Mouse (Mus musculus): Measurements from ENCODE around the gene Bmpr1b. TPM values are rescaled to one million over a fixed set of nuclear protein-coding genes. Genes with fewer than 3 reads are reported as not detected.

Gene Bmpr1b
- polyA plus RNA-seq, 1 experiment: 0.34 TPM

GRCm38 (mm10) chr3:141943317-141943742 is 225.9 kb downstream of the Bmpr1b start:
- no peaks in the 10 kb centered on the region for H3K79me3 ChIP-seq (ENCODE audit: low read depth)
- H3K4me3 ChIP-seq (ENCODE audit: insufficient read depth, poor library complexity, severe bottlenecking): no peak overlapping the region
- no peak overlapping the region for H3ac ChIP-seq (ENCODE audit: control insufficient read depth, insufficient read length, low read depth)
- H3K36me3 ChIP-seq (ENCODE audit: control insufficient read depth, insufficient read depth): no peaks in the 10 kb centered on the region
- no peaks in the 10 kb centered on the region for H3K27me3 ChIP-seq (ENCODE audit: control insufficient read depth, insufficient read depth, insufficient read length)
- H3K79me2 ChIP-seq (ENCODE audit: control insufficient read depth, insufficient read depth): no peaks in the 10 kb centered on the region
- TF ChIP-seq MYOD1 (IDR thresholded peaks at IDR 0.05; ENCODE audit: control insufficient read depth, insufficient read length, low read depth) (no peak), CTCF (IDR thresholded peaks at IDR 0.05; ENCODE audit: control insufficient read depth, insufficient read depth, insufficient read length) (no peak), MAX (IDR thresholded peaks at IDR 0.05) (no peak), FOSL1 (IDR thresholded peaks at IDR 0.05; ENCODE audit: insufficient read depth, low read length, poor library complexity, severe bottlenecking) (no peak), MYOG (IDR thresholded peaks at IDR 0.05; ENCODE audit: control insufficient read depth, extremely low read depth, insufficient read length) (no peak), USF1 (IDR thresholded peaks at IDR 0.05; ENCODE audit: low read depth) (no peak), CEBPB (IDR thresholded peaks at IDR 0.05; ENCODE audit: low read depth) (no peak)

DNA sequence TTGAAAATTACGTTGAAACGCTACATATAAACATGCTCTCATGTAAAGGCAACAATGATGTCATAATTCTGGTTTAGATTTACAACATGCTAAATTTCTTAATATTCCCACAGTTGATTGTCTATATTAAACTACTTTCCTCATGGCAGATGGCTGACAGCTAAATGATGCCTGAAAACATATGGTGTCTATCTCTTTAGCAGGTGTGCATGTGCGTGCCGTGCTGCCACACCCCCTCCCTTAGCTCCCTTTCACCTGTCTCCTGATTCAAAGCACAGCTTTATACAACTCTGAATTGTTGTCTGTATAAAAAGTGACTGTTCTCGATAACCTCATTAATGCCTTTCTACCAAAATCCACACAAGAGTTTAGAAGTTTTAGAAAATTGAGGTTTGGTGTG is 229.0 kb downstream of the Bmpr1b start:
- no peak overlapping the region for H3K4me3 ChIP-seq (ENCODE audit: insufficient read depth, poor library complexity, severe bottlenecking)
- H3ac ChIP-seq (ENCODE audit: control insufficient read depth, insufficient read length, low read depth): no peak overlapping the region
- no peaks in the 10 kb centered on the region for H3K79me2 ChIP-seq (ENCODE audit: control insufficient read depth, insufficient read depth)
- H3K27me3 ChIP-seq (ENCODE audit: control insufficient read depth, insufficient read depth, insufficient read length): no peaks in the 10 kb centered on the region
- H3K36me3 ChIP-seq (ENCODE audit: control insufficient read depth, insufficient read depth): no peaks in the 10 kb centered on the region
- TF ChIP-seq CEBPB (IDR thresholded peaks at IDR 0.05; ENCODE audit: low read depth) (no peak), MYOD1 (IDR thresholded peaks at IDR 0.05; ENCODE audit: control insufficient read depth, insufficient read length, low read depth) (no peak), MAX (IDR thresholded peaks at IDR 0.05) (no peak), CTCF (IDR thresholded peaks at IDR 0.05; ENCODE audit: control insufficient read depth, insufficient read depth, insufficient read length) (no peak), USF1 (IDR thresholded peaks at IDR 0.05; ENCODE audit: low read depth) (no peak), FOSL1 (IDR thresholded peaks at IDR 0.05; ENCODE audit: insufficient read depth, low read length, poor library complexity, severe bottlenecking) (no peak), MYOG (IDR thresholded peaks at IDR 0.05; ENCODE audit: control insufficient read depth, extremely low read depth, insufficient read length) (no peak)
- H3K79me3 ChIP-seq (ENCODE audit: low read depth): no peaks in the 10 kb centered on the region

DNA sequence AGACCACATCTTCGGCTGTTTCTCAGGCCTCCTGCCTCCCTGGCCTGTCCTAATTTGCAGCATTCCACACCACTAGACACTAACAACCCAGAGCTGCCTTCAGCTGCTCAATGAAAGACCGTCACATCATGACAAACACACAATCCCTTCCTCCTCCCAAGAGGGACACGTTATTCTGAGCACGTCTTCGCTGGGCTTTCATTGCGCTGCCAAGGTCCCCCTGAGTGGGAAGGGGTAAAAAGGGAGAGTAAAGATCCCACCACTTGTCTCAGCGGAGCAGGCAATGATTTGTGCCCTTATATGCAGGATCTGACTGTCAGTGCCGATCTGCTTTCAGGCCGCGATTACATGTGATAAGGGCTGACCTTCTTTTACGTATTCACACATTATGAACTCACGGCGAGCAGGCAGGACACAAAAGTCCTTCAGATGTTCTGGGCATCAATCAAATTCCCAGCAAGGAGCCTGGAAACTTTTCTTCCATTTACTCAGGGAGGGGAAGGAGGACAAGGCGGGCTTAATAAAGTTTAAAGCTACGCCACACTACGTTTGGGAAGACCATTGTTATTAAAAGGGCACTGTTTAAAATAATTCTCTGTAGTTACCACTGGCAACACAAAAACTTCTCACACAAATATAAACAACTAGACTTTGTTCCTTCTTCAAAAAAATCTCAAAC is 232.5 kb downstream of the Bmpr1b start:
- H3K27me3 ChIP-seq (ENCODE audit: control insufficient read depth, insufficient read depth, insufficient read length): no peaks in the 10 kb centered on the region
- TF ChIP-seq CTCF (IDR thresholded peaks at IDR 0.05; ENCODE audit: control insufficient read depth, insufficient read depth, insufficient read length) (no peak), MYOD1 (IDR thresholded peaks at IDR 0.05; ENCODE audit: control insufficient read depth, insufficient read length, low read depth) (no peak), MYOG (IDR thresholded peaks at IDR 0.05; ENCODE audit: control insufficient read depth, extremely low read depth, insufficient read length) (no peak), USF1 (IDR thresholded peaks at IDR 0.05; ENCODE audit: low read depth) (no peak), CEBPB (IDR thresholded peaks at IDR 0.05; ENCODE audit: low read depth) (no peak)
- H3K79me3 ChIP-seq (ENCODE audit: low read depth): no peaks in the 10 kb centered on the region
- H3K4me3 ChIP-seq (ENCODE audit: insufficient read depth, poor library complexity, severe bottlenecking): no peak overlapping the region
- H3K36me3 ChIP-seq (ENCODE audit: control insufficient read depth, insufficient read depth): no peaks in the 10 kb centered on the region
- no peaks in the 10 kb centered on the region for H3K79me2 ChIP-seq (ENCODE audit: control insufficient read depth, insufficient read depth)
- no peak overlapping the region for H3ac ChIP-seq (ENCODE audit: control insufficient read depth, insufficient read length, low read depth)

GRCm38 (mm10) chr3:141932956-141933355 is 236.3 kb downstream of the Bmpr1b start:
- TF ChIP-seq CTCF (IDR thresholded peaks at IDR 0.05; ENCODE audit: control insufficient read depth, insufficient read depth, insufficient read length) (no peak), USF1 (IDR thresholded peaks at IDR 0.05; ENCODE audit: low read depth) (no peak), FOSL1 (IDR thresholded peaks at IDR 0.05; ENCODE audit: insufficient read depth, low read length, poor library complexity, severe bottlenecking) (no peak), MYOG (IDR thresholded peaks at IDR 0.05; ENCODE audit: control insufficient read depth, extremely low read depth, insufficient read length) (no peak), MAX (IDR thresholded peaks at IDR 0.05) (no peak), MYOD1 (IDR thresholded peaks at IDR 0.05; ENCODE audit: control insufficient read depth, insufficient read length, low read depth) (no peak), CEBPB (IDR thresholded peaks at IDR 0.05; ENCODE audit: low read depth) (no peak)
- Histone ChIP-seq H3K36me3 (ENCODE audit: control insufficient read depth, insufficient read depth) (no peaks in the 10 kb centered on the region), H3ac (ENCODE audit: control insufficient read depth, insufficient read length, low read depth) (no peak overlapping the region), H3K79me3 (ENCODE audit: low read depth) (no peaks in the 10 kb centered on the region), H3K79me2 (ENCODE audit: control insufficient read depth, insufficient read depth) (no peaks in the 10 kb centered on the region), H3K27me3 (ENCODE audit: control insufficient read depth, insufficient read depth, insufficient read length) (no peaks in the 10 kb centered on the region), H3K4me3 (ENCODE audit: insufficient read depth, poor library complexity, severe bottlenecking) (no peak overlapping the region)

GRCm38 (mm10) chr3:141931372-141932092 is 237.7 kb downstream of the Bmpr1b start:
- no peaks in the 10 kb centered on the region for H3K36me3 ChIP-seq (ENCODE audit: control insufficient read depth, insufficient read depth)
- no peak overlapping the region for H3K4me3 ChIP-seq (ENCODE audit: insufficient read depth, poor library complexity, severe bottlenecking)
- H3K79me2 ChIP-seq (ENCODE audit: control insufficient read depth, insufficient read depth): no peaks in the 10 kb centered on the region
- no peaks in the 10 kb centered on the region for H3K27me3 ChIP-seq (ENCODE audit: control insufficient read depth, insufficient read depth, insufficient read length)
- H3K79me3 ChIP-seq (ENCODE audit: low read depth): no peaks in the 10 kb centered on the region
- TF ChIP-seq MAX (IDR thresholded peaks at IDR 0.05) (no peak), MYOG (IDR thresholded peaks at IDR 0.05; ENCODE audit: control insufficient read depth, extremely low read depth, insufficient read length) (no peak), CTCF (IDR thresholded peaks at IDR 0.05; ENCODE audit: control insufficient read depth, insufficient read depth, insufficient read length) (no peak), MYOD1 (IDR thresholded peaks at IDR 0.05; ENCODE audit: control insufficient read depth, insufficient read length, low read depth) (no peak), FOSL1 (IDR thresholded peaks at IDR 0.05; ENCODE audit: insufficient read depth, low read length, poor library complexity, severe bottlenecking) (no peak), CEBPB (IDR thresholded peaks at IDR 0.05; ENCODE audit: low read depth) (no peak), USF1 (IDR thresholded peaks at IDR 0.05; ENCODE audit: low read depth) (no peak)
- no peak overlapping the region for H3ac ChIP-seq (ENCODE audit: control insufficient read depth, insufficient read length, low read depth)

All from C2C12 (cell line).